Mouse (Mus musculus): Measurements from ENCODE around the gene Cuedc2.
A peak's percentile ranks its signal among the peaks of the same experiment; 100 is the strongest.

Gene Cuedc2

DNA sequence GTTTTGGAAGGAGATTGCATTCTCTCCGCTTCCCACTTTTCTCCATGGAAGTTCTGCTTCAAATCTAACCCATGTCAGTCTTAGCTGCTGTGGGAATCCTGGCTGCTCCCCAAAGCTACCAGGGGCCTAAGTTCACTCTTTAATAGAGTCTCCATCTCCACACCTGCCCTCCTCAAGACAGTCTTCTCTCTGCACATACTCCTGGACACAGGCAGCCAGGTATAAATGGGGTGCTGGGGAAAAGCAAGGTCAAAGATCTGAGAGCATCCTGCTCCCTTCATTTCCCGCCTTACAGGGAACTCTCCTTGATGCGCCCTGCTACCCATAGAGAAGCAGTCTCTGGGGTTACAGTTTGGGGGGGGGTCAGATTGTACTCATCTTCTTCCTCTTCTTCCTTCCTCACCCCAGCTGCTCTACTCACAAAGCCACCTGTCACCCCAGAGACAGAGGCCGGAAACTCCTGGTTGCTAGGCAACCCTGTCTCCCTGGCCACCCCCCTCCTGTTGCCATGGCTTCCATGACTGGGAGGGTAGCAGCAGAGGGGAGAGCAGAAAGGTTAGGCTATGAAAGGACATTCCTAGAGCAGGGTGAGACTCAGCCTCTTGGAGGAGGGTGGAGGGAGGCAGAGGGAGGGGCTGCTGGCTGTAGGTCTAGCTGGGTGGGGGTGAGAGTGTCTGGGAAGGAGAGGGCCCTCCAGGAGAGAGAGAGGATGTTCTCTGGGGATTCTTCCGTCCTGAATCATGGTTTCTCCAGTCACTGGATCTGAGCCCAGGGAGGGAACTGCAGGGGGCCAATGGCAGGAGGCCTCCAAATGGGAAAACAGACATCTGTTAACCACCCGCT is 17.2 kb downstream of the Cuedc2 start:
- no peak for DNase-seq (ENCODE audit: low read depth)

DNA sequence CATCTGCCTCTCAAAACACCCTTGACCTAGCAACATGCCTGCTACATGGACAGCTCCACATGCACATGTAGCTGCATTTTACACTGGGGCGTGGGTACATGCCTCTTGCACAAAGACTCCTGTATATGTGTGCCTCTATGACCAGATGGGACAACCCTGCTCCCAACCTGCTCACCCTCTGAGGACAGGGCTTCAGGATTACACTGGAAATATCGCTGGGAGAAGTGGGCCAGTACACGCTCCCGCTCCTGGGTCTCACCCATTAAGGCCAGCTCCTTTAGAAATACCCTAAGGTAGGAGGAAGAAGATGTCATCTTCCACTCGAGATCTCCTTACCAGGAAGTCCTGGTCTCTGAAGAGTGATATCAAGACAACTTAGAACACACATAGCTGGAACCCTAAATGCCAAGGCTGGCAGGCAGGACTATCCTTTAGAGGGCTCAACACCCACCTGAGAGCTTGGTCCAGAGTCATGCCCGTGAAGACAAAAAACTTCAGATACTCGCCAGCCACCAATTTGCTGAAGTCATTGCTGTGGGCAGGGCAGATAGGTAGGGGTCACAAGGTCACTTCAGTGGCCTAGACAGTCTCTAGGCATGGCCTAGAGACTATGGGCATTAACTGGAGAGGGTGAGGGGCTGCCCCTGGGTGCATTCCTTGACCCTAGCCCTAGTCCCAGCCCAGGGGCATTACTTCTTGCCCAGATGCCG is 18.3 kb downstream of the Cuedc2 start:
- no peak for DNase-seq (ENCODE audit: low read depth)

DNA sequence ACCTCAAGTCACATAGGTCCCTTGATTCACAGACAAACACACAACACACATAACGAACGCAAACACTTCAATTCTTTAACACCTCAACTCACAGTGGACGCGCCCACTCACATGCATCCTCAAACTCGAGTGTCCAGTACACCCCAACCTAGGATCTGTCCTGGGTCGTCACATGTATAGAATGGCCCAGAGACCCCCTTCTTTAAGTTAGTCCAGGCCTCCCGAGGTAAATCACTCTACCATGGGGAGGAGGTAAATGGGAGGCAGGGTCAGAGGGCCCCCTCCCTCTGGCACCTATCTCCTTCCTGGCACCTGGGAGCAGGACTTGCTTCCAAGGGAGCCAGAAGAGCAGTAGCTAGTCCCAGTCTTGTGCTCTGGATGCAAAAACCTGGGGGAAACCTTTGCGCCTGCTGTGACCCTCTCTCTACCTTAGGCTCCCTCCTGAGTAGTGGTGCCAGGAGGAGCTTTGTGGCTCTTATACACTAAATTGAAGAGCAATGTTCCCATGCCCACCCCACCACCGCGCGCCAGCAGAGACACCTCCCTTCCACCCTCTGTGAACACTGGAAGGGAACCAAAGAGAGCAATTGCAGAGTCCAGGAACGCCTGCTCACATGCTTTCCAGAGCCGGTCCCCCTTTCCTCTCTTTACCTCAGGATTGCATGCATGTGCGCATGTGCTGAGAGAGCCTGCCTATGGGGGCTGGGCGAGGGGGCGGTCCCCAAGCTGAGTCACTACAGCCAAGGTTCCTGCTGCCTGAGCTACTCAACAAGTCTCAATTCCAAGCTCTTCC is 19.7 kb downstream of the Cuedc2 start:
- DNase-seq (ENCODE audit: low read depth): no peak

DNA sequence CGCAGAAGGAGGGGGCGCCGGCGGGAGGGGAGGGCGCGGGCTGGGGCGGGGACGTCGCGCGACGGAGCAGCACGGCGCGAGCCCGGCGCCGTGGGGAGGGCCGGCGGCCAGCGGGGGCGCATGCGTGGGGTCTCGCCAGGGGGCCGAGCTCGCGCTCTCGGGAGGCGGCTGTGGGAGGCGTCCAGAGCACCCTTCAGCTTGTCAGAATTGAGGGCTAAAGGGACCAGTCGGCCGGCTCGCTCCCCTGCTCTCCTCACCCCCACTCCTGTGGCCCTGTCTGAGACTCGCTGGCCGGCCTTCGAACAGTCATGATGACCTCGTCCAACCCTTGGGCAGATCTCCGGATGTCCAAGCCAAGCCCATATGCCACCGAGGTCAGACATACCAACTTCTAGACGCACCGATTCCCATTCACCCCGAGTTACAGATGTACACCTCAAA is 20.5 kb downstream of the Cuedc2 start:
- DNase-seq (ENCODE audit: low read depth): no peak

DNA sequence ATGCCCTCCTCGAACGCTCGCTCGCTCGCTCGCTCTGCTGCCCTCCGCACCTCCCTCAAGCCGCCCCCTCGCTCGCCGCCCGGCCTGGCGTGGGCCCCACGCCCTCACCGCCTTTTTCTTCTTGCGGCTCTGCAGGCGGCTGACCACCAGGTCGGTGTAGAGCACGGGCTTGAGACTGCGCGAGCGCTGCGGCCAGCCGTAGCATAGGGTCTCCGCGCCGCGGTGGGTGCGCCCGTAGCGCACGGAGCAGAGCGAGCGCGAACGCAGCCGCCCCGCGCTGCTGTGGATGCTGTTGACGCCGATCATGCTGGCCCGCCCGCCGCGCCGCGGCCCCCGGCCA is 21.0 kb downstream of the Cuedc2 start:
- DNase-seq (ENCODE audit: low read depth): no peak

DNA sequence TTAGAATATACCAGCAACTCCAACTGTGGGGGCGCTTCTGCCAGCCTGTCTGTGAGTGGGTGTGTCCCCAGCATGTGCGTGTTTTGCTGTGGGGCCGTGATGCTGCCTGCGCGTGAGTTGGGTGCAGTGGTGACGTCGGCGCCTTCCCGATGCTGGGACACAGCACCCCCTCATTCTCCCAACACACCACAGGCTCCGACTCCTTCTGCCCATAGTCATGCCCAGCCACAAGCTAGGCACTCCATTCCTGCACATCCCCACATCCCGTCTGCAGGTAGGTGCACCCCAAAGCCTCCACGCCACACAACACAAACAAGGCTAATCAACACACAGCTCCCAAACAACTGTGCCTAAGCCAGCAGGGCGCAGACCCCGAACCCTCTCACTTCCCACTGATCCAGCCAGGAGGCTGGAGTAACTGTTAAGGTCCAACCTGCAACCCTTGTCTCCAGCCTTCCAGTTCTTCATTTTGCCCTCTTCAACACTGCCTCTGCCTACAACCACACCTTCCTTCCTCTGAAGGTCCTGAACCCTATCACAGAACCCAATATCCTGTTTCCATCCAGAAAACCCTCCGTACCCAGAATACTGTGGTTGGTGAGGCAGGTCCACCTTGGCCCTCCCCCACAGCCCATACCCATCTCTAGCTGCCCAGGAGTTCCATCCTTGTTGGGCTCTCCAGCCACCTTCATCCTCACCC is 21.5 kb downstream of the Cuedc2 start:
- no peak for DNase-seq (ENCODE audit: low read depth)

DNA sequence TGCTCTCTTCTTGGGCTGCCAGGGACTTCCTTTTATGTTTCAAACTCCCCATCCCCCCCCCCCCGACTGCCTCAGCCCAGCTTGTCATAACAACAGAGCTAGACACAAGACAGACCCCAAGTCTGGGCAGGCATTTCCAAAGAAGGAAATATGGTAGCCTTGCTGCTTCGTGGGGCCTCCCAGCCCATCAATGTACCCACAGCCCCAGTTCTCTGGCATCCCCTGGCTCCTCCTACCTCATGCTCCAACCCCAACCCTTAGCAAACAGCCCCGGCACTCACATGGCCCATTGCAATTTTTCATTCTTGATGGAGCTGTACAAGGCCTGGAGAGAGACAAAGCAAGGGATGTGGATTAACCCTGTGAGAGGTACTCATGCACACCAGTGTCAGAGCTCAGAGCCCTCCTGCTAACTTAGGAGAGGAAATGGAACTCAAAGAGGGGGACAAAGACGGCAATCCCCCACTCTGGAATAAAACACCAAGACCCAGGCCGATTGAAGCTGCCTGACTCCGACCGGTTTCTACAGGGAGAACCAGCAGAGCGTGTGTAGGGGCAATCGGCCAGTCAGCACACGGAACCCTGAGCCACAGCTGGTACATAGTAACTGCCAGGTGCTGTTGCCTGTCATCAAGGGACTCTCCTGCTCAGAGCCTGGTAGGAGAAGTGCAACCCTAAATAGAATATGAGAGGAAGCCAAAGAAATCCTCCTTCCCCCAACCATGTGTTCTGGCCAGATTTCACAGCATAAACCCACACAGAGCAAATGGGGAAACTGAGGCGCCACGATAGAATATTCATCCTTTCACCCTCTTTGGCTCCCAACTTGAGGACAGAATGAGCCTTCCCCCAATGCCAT is 22.5 kb downstream of the Cuedc2 start:
- no peak for DNase-seq (ENCODE audit: low read depth)

DNA sequence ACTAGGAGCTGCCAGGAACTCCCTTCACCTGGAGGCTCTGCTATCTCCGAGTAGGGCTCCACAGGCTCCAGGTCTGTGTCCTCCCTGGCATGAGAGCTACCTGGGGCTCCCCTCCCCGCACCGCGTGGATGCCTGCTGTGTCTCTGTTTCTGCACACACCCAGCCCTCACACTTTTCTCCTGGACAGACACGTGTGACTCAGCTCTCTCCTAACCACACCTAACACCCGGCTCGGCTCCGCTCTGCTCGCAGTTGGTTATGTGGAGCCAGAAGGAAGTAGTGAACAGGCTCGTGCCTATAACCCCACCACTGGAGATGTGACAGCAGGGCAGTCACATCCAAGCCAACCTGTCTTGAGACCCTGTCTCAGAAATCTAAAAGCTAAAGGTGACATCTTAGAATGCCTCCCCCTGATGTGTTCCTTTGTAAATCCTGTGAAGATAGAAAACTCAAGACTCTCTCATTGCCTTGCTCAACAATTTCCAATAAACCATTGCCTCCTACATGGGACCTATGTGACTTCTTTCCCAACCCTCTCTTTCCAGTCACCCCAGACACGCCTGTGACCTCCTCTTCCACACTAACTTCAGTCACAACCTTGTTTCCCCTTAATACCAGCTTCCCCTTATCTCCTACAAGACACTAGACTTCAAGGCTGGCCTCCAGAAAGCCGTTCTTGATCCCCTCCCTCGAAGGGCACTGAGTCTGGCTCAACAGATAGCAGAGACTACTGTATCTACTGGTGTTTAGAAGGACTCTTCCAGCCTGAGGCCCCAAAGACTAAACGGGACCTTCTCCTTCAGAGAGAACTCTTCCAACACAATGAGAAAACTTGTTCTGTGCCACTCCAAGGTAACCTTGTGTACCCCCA is 23.4 kb downstream of the Cuedc2 start:
- peak; percentile 27 for DNase-seq (ENCODE audit: low read depth)

DNA sequence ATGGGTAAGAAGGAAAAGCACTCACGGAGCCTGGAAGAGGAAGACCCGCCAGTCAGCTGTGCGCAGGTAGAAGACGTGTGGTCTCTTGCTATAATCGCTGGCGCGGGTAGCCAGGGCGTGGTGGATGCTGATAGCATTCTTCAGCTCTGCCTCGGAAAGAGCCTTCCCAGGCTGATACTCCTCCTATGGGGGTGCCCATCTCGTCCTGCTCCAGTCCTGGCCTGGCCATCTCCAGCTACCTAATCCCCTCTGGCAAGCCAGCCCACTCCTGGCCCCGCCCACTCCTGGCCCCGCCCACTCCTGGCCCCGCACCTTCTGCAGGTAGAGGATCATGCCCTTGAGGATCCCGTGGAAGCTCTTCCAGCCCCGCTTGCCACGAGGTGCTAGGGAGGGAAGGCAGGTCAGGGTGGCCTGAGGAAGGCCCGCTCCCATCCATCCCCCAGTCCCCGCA is 24.3 kb downstream of the Cuedc2 start:
- DNase-seq (ENCODE audit: low read depth): peak; percentile 28

DNA sequence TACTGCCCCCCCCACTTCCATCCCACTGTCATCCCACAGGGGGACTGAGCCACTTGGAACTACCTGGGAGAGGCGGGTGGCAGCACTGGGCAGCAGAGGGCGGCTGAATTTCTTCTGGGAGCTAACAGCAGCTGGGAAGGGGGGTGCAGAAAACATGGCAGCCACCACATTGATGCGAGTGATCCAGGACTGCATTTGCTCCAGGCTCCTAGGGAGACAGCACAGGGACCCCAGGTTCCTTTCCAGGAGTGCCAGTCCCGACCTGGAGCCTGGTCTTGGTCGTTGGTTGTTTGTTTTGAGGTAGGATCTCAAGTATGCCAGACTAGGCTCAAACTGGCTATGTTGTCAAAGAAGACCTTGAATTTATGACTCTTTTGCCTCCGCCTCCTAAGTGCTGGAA is 24.9 kb downstream of the Cuedc2 start:
- DNase-seq (ENCODE audit: low read depth): peak; percentile 6

DNA sequence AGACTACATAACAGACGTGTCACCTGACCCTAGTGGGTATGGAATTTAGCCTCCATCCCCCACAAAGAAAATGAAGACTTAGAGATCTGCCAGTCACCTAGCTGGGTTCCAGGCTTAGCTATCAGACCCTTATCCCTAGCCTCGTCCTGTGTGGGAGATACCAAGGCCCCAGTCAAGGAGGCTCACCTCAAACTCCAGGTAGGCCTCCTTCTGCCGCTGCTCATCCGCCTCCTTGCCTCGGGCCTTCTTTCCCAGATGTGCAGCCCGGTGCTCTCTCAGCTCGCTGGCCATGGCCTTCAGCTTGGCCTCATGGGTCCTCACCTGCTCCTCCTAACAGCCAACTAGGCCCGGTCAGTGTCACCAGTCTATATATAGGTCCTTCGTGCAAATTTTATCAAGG is 25.4 kb downstream of the Cuedc2 start:
- DNase-seq (ENCODE audit: low read depth): no peak

DNA sequence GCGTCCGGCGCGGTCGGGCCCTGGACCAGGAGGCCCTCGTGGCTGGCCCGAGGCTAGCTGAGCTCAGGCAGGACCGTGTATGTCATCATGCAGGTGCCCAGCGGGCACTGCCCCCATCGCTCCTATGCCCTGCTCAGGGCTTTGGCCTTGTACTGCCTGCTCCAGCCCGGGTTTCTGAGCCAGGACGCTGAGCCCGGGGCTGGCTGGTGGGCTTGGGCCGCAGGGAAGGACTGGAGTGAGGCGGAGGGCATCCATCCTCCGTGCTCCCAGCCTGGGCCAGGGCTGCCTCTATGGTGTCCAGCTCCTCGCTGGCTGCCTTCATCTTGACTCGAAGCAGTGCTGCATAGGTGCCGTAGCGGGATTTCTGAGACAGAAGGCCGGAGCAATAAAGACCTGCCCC is 25.9 kb downstream of the Cuedc2 start:
- peak; percentile 3 for DNase-seq (ENCODE audit: low read depth)

DNA sequence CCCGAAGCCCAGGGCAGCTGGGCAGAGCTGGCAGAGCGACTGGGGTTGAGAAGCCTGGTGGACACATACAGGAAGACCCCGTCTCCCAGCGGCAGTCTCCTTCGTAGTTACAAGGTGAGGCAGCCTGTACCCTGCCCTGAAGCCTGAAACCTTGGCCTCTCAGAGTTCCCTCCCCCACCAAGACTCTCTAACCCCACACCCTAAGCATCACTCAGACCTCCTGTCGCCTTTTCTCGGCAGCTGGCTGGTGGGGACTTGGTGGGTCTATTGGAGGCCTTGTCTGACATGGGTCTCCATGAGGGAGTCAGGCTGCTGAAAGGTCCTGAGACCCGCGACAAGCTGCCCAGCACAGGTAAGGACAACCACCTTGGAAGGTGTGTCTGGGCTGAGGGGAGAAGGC is 27.2 kb downstream of the Cuedc2 start:
- DNase-seq (ENCODE audit: low read depth): peak; percentile 14

DNA sequence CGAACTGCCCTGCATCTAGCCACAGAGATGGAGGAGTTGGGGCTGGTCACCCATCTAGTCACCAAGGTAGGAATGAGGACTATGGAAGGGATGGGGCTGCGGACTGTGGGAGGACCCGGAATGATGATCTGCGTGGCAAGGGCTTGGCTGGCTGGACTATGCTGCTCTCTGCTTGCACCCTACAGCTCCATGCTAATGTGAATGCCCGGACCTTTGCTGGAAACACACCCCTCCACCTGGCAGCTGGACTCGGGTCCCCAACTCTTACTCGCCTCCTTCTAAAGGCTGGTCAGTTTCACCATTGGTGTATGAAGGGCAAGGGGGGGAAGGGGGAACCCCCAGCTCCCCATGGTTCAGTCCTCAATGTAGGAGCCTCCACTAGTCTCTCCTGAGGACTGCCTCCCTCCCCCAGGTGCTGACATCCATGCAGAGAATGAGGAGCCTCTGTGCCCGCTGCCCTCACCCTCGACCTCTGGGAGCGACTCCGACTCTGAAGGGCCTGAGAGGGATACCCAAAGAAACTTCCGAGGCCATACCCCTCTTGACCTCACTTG is 28.1 kb downstream of the Cuedc2 start:
- peak; percentile 5 for DNase-seq (ENCODE audit: low read depth)

DNA sequence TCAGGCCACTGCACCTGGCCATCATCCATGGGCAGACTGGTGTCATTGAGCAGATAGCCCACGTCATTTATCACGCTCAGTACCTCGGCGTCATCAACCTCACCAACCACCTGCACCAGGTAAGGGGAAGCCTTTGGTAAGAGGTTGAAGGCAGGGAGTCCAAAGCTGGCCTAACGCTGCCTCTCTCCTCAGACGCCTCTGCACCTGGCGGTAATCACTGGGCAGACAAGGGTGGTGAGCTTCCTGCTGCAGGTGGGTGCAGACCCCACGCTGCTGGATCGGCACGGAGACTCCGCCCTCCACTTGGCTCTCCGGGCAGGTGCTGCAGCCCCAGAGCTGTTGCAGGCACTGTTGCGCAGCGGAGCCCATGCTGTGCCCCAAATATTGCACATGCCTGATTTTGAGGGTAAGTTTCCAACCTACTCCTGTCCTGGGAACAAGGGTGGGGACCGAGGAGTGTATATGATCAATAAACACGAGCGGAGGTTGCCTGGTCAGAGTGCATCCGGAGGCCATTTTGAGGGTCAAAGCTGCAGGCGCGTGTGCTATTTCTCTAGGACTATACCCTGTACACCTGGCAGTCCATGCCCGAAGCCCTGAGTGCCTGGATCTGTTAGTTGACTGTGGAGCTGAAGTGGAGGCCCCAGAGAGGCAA is 28.7 kb downstream of the Cuedc2 start:
- DNase-seq (ENCODE audit: low read depth): peak; percentile 11

DNA sequence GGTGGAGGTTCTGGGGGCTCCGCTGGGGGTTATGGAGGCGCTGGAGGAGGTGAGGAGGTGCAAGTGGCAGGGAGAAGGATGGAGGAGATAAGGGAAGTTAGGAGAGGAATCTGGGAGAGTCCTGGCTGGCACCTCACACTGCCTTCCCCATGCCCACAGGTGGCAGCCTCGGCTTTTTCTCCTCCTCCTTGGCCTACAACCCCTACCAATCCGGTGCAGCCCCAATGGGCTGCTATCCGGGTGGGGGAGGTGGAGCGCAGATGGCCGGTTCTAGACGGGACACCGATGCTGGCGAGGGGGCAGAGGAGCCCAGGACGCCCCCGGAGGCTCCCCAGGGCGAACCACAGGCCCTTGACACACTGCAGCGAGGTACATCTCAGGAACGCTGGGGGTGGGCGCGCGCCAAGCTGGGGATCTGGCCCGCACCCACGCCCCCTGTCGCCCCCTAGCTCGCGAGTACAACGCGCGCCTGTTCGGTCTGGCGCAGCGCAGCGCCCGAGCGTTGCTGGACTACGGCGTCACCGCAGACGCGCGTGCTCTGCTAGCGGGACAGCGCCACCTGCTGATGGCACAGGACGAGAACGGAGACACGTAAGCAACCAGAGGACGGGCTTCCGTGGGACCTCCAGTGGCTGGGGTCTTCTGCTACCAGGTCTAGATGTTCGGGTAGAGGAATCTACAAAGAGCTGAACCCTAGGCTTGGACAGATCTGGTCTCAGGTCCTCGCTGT is 29.6 kb downstream of the Cuedc2 start:
- DNase-seq (ENCODE audit: low read depth): peak; percentile 91

DNA sequence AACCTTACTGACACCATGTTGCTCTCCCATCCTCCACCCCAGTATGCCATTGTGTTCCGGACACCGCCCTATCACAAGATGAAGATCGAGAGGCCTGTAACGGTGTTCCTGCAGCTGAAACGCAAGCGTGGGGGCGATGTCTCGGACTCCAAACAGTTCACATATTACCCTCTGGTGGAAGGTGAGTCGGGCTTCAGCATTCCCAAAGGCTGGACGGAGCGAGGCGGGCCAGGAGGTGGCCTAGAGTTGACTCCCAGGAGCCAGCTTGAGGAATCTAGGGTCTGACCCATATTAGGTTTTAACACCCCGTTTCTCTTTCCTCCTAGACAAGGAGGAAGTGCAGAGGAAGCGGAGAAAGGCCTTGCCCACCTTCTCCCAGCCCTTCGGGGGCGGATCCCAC is 30.2 kb downstream of the Cuedc2 start:
- DNase-seq (ENCODE audit: low read depth): peak; percentile 34

DNA sequence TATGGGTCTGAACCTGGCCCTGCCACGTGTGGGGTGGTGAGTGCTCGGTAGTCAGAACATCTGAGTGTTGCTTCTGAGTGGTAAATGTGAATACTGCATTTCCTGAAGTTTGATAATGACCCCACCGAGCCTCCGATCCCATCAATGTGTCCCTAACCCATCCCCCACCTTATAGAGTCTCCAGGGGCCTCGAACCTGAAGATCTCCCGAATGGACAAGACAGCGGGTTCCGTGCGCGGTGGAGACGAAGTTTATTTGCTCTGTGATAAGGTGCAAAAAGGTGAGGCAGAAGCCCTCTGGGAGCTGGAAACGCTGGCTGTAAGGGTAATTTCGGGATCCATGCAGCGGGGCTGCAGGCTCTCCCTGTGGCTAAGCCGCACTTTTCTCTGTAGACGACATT is 30.7 kb downstream of the Cuedc2 start:
- DNase-seq (ENCODE audit: low read depth): peak; percentile 26

Data from naive thymus-derived CD4-positive, alpha-beta T cell, adult 2 months (primary cell).